In genomic region chr3:96423889-96424288, GRCm38 (mm10) we compare ENCODE assay signal across 16 mouse cellular contexts. TPM values are rescaled to one million over a fixed set of nuclear protein-coding genes. Genes with fewer than 3 reads are reported as not detected.
DNase-seq lines count a peak whose midpoint lies in the region; TF ChIP-seq lines count a peak whose summit lies in the region.
"Had no signal": no experiment of that assay in that cellular context is flagged by ENCODE, and none has a peak within 500 bp of the region (broad histone marks: within the 10 kb centered on the region; RNA-seq: fewer than 3 reads in every experiment).

No protein-coding gene starts in this region.

- DNase-seq in heart, embryonic 10.5 days (ENCODE audit: low spot score) = no peak
- no peak for DNase-seq in heart, adult 2 months
- DNase-seq in thymus, postnatal 25 days = peak; percentile 16
- no peak for DNase-seq in thymus, adult 18-20 months
- peak; percentile 63 for DNase-seq in limb, embryonic 10.5 days (ENCODE audit: low spot score)
- peak; percentile 65 for DNase-seq in yolk sac, embryonic 10.5 days (ENCODE audit: low spot score)
- no peak for DNase-seq in cerebellum, postnatal 36 days
- DNase-seq in adipocyte (ENCODE audit: low spot score) = no peak
- DNase-seq: adrenal gland, postnatal 10 days; kidney, adult 18-20 months had no signal

- no peak overlapping the region for H3K9ac ChIP-seq in heart, adult 2 months (ENCODE audit: low read depth, low read length)
- H3K9ac ChIP-seq: heart, embryonic 12.5 days had no signal

- TF ChIP-seq CTCF in heart, adult 2 months (IDR thresholded peaks at IDR 0.05) = no peak

- intact Hi-C loops in heart, adult 2 months (cut with DNase I) = no loop called here

- peak overlapping the region; percentile 12; the same call in 1 of the 2 replicates for H3K4me3 ChIP-seq in heart, embryonic 10.5 days
- H3K4me3 ChIP-seq in heart, adult 2 months = no peak overlapping the region
- no peak overlapping the region for H3K4me3 ChIP-seq in limb, embryonic 10.5 days
- H3K4me3 ChIP-seq: erythroblast, embryonic 14.5 days; heart, embryonic 12.5 days had no signal

- no peaks in the 10 kb centered on the region for H3K79me2 ChIP-seq in heart, adult 2 months (replicated peaks; ENCODE audit: control insufficient read depth, insufficient read depth, low read length)

- TF ChIP-seq POLR2A in heart, adult 2 months (IDR thresholded peaks at IDR 0.05; ENCODE audit: insufficient read depth, low read depth, low read length) = no peak

- 9% methylated on average over 9 of the region's 9 CpGs for WGBS in heart, embryonic 10.5 days
- 33% methylated on average over 9 of the region's 9 CpGs for WGBS in heart, adult 2 months
- 12% methylated on average over 9 of the region's 9 CpGs for WGBS in limb, embryonic 10.5 days

- peaks cover 7% of the 10 kb centered on the region for H3K4me1 ChIP-seq in heart, embryonic 10.5 days
- no peaks in the 10 kb centered on the region for H3K4me1 ChIP-seq in heart, adult 2 months (ENCODE audit: control insufficient read depth, insufficient read depth, low read length)
- H3K4me1 ChIP-seq in limb, embryonic 10.5 days = peaks cover 30% of the 10 kb centered on the region

- peaks cover 10% of the 10 kb centered on the region; the same call in 1 of the 2 replicates for H3K27me3 ChIP-seq in heart, embryonic 10.5 days (ENCODE audit: insufficient read depth, poor library complexity, severe bottlenecking)
- H3K27me3 ChIP-seq in heart, adult 2 months (ENCODE audit: control insufficient read depth, insufficient read depth, low read length) = peaks cover 6% of the 10 kb centered on the region
- H3K27me3 ChIP-seq in limb, embryonic 10.5 days (ENCODE audit: low read depth, poor library complexity, severe bottlenecking) = peaks cover 9% of the 10 kb centered on the region

- H3K36me3 ChIP-seq in heart, embryonic 10.5 days = no peaks in the 10 kb centered on the region
- H3K36me3 ChIP-seq in heart, adult 2 months (ENCODE audit: control insufficient read depth, insufficient read depth, low read length) = no peaks in the 10 kb centered on the region
- H3K36me3 ChIP-seq in limb, embryonic 10.5 days = no peaks in the 10 kb centered on the region
- H3K36me3 ChIP-seq: heart, embryonic 12.5 days had no signal

- no peaks in the 10 kb centered on the region for H3K9me3 ChIP-seq in heart, embryonic 10.5 days
- no peaks in the 10 kb centered on the region for H3K9me3 ChIP-seq in limb, embryonic 10.5 days (replicated peaks)
- H3K9me3 ChIP-seq: heart, embryonic 12.5 days had no signal

- H3K27ac ChIP-seq in heart, embryonic 10.5 days = no peak overlapping the region
- H3K27ac ChIP-seq in heart, adult 2 months = no peak overlapping the region
- H3K27ac ChIP-seq in limb, embryonic 10.5 days = no peak overlapping the region

- TF ChIP-seq EP300 in heart, adult 2 months (IDR thresholded peaks at IDR 0.05; ENCODE audit: insufficient read depth, low read depth, low read length) = no peak

RNA-seq across cellular contexts. Expression of gene BC107364, which starts 28.2 kb away (rescaled TPM):
- polyA plus RNA-seq in heart, embryonic 10.5 days (2016; fragmentation: Nextera tagmentation; extraction: Ambion mirVana) = 0.49 TPM in 1 of 2 replicates, not detected in the other
- total RNA-seq in heart, adult 2 months (2021) = not detected
- 0.15 TPM in 1 of 2 replicates, not detected in the other for polyA plus RNA-seq in heart, adult 2 months (2012; rRNA removed)
- 0.14 TPM in 1 of 2 replicates, not detected in the other for polyA plus RNA-seq in limb, embryonic 10.5 days (2016; fragmentation: Nextera tagmentation; extraction: Ambion mirVana)
- total RNA-seq: adrenal gland, postnatal 10 days; hematopoietic stem cell, adult 5-6 weeks; layer of hippocampus, adult 18-20 months; monocyte, adult 5-6 weeks had no signal
- polyA plus RNA-seq: erythroblast, embryonic 14.5 days; liver, embryonic 16.5 days had no signal

Comparison
In these comparisons a context has a peak if more than half of its experiments do, and no peak if none do; other contexts are left out.
1. DNase-seq: peak in thymus, postnatal 25 days (single experiment), limb, embryonic 10.5 days (single experiment) and yolk sac, embryonic 10.5 days (single experiment); none in heart, embryonic 10.5 days (single experiment), heart, adult 2 months (0 of 2), thymus, adult 18-20 months (0 of 2), cerebellum, postnatal 36 days (0 of 2) and adipocyte (single experiment).